Mouse (Mus musculus): ENCODE data around the gene Mical3. TPM values are rescaled to one million over a fixed set of nuclear protein-coding genes. Genes with fewer than 3 reads are reported as not detected.

Gene Mical3
- total RNA-seq, 2 experiments from 2014 or later: 6.4 to 11.2 TPM

- ATAC-seq (replicated peaks; ENCODE audit: poor library complexity, severe bottlenecking): no peak
Observed at GRCm38 (mm10) chr6:121058039-121058438, 72.8 kb downstream of the Mical3 start.

GRCm38 (mm10) chr6:121057181-121057956, 73.4 kb downstream of the Mical3 start:
- peak; percentile 31 for ATAC-seq (replicated peaks; ENCODE audit: poor library complexity, severe bottlenecking)

GRCm38 (mm10) chr6:121055496-121055895, 75.3 kb downstream of the Mical3 start:
- no peak for ATAC-seq (replicated peaks; ENCODE audit: poor library complexity, severe bottlenecking)

GRCm38 (mm10) chr6:121054908-121055307, 75.9 kb downstream of the Mical3 start:
- ATAC-seq (replicated peaks; ENCODE audit: poor library complexity, severe bottlenecking): no peak

- ATAC-seq (replicated peaks; ENCODE audit: poor library complexity, severe bottlenecking): peak; percentile 59
Observed at GRCm38 (mm10) chr6:121054340-121054739, 76.5 kb downstream of the Mical3 start.

- no peak for ATAC-seq (replicated peaks; ENCODE audit: poor library complexity, severe bottlenecking)
Observed at GRCm38 (mm10) chr6:121053585-121054112, 77.2 kb downstream of the Mical3 start.

GRCm38 (mm10) chr6:121051972-121052629, 78.7 kb downstream of the Mical3 start:
- ATAC-seq (replicated peaks; ENCODE audit: poor library complexity, severe bottlenecking): no peak

GRCm38 (mm10) chr6:121051411-121051810, 79.4 kb downstream of the Mical3 start:
- ATAC-seq (replicated peaks; ENCODE audit: poor library complexity, severe bottlenecking): no peak

GRCm38 (mm10) chr6:121048696-121049095, 82.1 kb downstream of the Mical3 start:
- no peak for ATAC-seq (replicated peaks; ENCODE audit: poor library complexity, severe bottlenecking)

- no peak for ATAC-seq (replicated peaks; ENCODE audit: poor library complexity, severe bottlenecking)
Observed at GRCm38 (mm10) chr6:121045345-121046080, 85.3 kb downstream of the Mical3 start.

GRCm38 (mm10) chr6:121043434-121044189, 87.2 kb downstream of the Mical3 start:
- ATAC-seq (replicated peaks; ENCODE audit: poor library complexity, severe bottlenecking): peak; percentile 87

GRCm38 (mm10) chr6:121039719-121040118, 91.1 kb downstream of the Mical3 start:
- ATAC-seq (replicated peaks; ENCODE audit: poor library complexity, severe bottlenecking): no peak

GRCm38 (mm10) chr6:121039286-121039685, 91.5 kb downstream of the Mical3 start:
- ATAC-seq (replicated peaks; ENCODE audit: poor library complexity, severe bottlenecking): no peak

- ATAC-seq (replicated peaks; ENCODE audit: poor library complexity, severe bottlenecking): no peak
Observed at GRCm38 (mm10) chr6:121037086-121037485, 93.7 kb downstream of the Mical3 start.

GRCm38 (mm10) chr6:121035929-121036328, 94.9 kb downstream of the Mical3 start:
- no peak for ATAC-seq (replicated peaks; ENCODE audit: poor library complexity, severe bottlenecking)

- ATAC-seq (replicated peaks; ENCODE audit: poor library complexity, severe bottlenecking): no peak
Observed at GRCm38 (mm10) chr6:121035268-121035667, 95.5 kb downstream of the Mical3 start.

- ATAC-seq (replicated peaks; ENCODE audit: poor library complexity, severe bottlenecking): no peak
Observed at GRCm38 (mm10) chr6:121033250-121033649, 97.5 kb downstream of the Mical3 start.

- ATAC-seq (replicated peaks; ENCODE audit: poor library complexity, severe bottlenecking): no peak
Observed at GRCm38 (mm10) chr6:121031370-121031769, 99.4 kb downstream of the Mical3 start.

GRCm38 (mm10) chr6:121029897-121030589, 100.8 kb downstream of the Mical3 start:
- no peak for ATAC-seq (replicated peaks; ENCODE audit: poor library complexity, severe bottlenecking)
